Mouse (Mus musculus) frontal cortex, postnatal 25 days (tissue): ENCODE data around the gene Ccdc114.
A peak's percentile ranks its signal among the peaks of the same experiment; 100 is the strongest.
"Not testable (repeated sequence)": the region's sequence is repeated elsewhere in the genome, so short reads cannot be mapped to it uniquely, and the experiment has no call there.

Source experiments
- DNase-seq, 2 experiments: peaks; one replicate each; pipeline ENCODE4 v3.0.0; 2022; ENCODE audit warnings: low spot score in 2 of 2

The Ccdc114 gene

DNA sequence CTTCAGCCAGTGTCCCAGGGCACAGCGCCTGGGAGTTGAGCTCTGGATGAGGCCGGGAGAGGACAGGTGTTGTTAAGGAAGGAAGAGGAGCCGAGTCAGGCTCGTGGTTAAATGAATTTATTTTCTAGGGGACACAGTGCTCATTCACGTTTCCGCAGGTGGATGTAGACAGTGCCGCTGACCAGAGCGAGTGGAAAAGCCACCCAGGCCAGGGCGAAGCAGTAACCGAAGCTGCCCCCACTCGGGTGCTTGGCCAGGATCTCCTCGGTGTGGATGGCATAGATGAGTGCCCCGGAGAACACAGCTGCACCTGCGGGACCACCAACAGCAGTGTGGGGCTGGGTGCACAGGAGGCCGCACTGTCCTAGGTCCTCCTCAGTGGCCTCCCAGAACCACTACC lies 5.9 kb upstream of the Ccdc114 start:
- no peak for DNase-seq

DNA sequence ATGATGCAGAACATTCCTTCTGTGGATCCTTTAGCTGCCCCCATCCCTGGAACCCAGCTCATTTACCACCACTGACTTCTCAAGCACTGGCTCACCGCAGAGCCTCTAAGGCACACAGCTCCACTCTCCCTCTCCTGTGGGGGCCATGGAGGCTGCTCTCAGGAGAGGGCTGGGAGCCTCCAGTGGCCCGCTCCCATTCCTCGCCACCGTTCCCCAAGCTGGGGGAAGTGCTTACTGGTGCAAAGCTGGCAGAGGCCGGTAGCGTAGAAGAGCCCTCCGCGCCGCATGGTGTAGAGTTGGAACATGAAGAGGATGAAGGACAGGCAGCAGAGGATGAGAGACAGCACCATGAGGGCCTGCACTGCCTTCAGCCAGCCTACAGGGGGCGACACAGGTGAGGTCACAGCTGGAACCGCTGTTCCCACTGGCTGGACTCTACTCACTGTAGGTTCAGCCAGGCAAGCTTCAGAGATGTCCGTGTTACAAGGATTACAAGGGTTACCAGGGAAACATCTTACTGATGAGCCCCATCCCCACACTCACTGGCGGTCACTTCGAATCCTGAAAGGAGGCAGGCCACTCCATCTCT lies 4.7 kb upstream of the Ccdc114 start:
- no peak for DNase-seq

DNA sequence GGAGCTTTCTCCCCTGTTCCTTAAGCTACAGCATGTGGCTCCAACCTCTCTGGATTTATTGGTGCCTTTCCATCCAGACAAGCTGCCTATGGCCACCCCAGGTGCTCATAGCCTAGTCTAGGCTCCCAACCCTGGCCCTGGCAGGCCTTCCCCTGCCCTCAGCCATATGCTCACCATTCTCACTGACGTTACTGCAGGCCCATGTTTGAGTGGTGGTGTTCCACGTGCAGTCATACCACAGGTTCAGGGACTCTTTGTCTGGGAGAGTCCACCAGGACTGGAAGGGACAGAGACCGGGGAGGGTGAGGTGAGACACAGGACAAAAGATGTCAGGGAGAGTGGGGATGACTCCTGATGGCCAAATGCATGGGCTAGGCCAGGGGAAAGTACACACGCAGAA lies 4.1 kb upstream of the Ccdc114 start:
- no peak for DNase-seq

DNA sequence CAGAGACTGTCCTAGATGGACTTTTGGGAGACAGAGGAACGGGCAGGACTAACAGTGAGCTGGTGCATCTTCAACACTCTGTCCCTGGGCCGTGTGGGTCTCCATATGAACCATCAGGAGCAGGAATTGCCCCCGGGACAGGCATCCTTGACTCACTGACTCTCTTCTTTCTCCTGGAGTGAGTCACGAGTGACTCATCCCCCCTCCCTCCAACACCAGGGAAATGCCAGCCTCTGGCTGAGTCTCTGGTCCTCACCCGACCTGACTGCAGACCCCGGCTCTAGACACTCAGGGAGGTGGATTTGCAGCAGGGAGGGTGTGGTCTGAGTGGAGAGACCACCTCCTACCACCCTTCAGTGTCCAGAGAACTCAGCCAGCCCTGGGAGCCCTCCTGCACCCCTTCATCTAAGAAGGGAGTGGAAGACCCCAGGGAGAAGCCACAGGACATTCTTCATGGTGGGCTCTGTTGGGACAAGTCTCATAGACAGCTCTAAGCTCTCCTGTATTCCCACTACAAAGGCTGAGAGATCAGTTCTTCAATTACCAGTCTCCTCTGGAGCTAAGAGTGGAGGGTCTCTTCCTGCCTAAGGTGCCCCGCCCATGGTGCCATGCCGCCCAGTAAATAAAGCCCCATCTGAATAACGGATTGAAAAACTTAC lies 3.2 kb upstream of the Ccdc114 start:
- DNase-seq = no peak

DNA sequence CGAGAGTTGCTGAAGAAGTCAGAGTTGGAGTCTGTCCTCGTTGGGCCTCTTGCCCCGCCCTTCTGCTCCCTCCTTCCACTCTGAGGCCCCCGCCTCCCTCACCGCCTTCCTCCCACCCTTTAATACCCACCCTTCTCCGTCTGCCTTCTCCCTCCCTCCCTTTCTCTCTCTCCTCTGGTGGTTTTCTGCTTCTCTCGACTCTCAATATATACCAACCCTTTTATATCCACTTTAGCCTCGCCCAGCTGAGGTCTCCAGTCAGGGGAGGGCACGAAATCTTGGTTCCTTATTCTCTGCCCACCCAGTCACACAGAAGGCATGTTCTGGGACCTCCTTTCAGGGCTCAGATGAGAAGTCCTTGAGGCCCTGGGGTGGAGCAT lies 2.6 kb upstream of the Ccdc114 start, which contains the start of gene Emp3:
TSS of gene Emp3 (minus strand) at position 163 of the 380 bp plus-strand sequence.
- no peak for DNase-seq

DNA sequence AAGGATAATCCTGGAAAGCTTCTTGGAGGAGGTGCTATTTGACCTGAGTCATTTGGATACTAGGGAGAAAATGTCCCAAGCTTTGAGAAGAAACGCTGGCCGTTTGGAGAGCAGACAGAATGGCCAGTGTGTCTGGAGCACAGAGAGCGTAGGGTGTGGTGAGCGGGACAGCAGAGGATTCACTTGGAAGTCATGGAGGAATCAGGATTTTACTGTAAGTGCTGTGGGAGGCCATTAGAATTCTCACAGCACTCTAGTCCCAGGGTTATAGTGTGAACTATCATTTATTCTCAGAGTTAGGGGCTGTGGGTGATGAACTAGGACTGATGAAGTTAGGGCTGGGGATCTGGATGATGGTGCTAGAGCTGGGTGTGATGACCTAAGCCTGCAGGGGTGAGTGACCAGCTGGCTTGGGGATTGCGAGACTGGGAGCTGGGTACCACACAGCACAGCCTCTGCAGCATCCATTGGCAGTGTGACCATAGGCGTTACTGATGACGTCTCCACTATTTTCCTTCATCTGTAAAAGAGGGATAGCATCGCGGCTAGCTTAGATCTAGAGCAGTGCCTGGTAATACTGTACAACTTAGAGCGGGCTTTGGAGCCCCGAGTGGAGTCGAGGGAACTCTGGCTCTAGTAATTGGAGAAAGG lies 1.8 kb upstream of the Ccdc114 start:
- no peak for DNase-seq

DNA sequence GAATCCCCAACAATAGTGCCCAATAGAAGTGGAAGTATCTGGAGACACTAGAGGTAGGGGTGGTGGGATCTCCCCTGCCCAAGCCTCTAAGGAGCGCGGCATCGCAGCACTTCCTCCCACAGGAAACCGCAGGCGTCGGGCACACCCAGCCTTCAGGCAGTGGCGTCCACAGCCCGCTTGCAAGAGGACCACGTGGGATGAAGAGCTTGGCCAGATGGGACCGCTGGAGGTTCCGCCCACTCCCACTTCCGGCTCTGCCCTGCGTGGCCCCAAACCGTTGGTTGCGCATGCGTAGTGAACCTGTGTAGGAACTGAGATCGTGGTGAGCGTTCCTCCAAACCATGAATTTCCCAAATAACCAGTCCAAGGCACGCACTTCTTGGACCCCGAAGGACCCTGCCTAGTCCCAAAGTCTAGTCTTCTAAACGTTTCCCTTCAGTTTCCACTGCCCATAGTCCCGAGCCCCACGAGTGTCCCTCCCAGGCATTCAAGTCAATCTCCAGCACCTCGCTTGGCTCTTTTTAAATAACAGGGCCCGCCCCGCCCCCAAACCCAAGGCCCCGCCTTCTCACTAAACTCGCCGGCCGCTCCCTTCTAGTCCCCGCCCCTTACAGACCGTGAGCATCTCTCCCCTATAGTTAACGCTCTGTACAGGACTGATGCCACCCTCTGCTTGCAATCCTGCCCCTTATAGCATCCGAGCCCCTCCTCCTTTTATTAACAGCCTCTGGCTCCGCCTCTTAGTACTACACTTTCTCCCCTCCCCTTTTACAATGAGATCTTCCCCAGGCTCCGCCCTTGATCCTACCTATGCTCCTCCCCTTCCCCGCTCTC lies 727 bp upstream of the Ccdc114 start:
- peak; percentile 84 to 87 for DNase-seq

DNA sequence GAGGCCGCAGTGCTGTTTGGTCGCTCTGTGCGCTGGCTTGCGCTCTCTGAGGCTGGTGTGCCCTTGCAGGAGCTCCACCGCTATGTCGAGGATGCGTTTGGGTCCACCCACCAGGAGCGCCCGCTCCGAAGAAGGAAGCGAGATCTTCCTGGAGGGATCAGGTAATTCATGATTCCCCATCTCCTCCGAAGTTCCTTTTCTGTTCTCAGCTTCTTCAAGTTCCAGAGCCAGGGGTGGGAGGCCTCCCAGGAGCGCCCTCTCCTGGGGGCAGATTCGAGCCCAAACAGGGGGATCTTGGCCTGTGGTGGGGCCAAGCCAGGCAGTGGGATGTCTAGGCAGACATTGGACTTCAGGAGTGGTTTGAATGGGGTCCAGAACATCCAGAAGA lies 551 bp downstream of the Ccdc114 start:
- DNase-seq = no peak

DNA sequence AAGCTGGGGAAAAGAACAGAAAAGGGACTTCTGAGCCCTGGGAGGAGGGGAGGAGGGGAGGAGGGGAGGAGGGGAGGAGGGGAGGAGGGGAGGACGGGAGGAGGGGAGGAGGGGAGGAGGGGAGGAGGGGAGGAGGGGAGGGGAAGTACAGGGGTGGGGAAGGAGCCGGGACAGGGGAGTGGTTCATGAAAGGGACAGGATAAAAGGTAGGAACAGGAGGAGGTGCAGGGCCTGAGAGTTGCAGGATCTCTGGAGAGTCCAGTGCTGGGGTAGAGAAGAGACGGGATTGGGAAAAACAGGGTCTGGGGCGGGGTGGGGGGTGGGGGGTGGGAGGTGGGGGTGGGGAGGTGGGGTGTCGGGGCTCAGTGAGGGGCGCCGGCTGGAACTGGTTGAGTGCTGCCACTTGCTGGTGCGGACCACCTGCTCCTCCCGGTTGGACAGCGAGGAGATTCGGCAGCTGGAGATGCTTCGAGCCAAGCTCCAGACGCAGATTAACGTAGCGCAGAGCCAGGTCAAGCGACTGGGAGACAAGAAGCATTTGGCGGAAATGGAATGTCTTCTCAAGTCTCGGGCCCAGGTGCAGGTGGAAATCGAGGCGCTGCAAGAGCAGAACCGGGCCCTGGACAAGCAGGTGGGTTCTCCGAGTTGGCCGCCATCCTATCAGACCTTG lies 4.9 kb downstream of the Ccdc114 start:
- no peak for DNase-seq

DNA sequence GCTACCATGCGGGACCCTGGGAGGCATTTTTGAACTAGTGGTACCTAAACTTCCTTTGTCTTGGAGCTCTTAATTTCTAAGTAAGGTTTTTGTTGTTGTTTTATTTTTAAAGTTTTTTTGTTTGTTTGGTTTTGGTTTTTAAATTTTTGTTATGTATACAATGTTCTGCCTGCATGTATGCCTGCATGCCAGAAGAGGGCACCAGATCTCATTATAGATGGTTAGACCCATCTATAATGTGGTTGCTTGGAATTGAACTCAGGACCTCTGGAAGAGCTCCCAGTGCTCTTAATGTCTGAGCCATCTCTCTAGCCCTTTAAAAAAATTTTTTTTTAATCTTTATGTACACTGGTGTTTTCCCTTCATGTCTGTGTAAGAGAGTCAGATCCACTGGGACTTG lies 5.8 kb downstream of the Ccdc114 start:
- no peak for DNase-seq

DNA sequence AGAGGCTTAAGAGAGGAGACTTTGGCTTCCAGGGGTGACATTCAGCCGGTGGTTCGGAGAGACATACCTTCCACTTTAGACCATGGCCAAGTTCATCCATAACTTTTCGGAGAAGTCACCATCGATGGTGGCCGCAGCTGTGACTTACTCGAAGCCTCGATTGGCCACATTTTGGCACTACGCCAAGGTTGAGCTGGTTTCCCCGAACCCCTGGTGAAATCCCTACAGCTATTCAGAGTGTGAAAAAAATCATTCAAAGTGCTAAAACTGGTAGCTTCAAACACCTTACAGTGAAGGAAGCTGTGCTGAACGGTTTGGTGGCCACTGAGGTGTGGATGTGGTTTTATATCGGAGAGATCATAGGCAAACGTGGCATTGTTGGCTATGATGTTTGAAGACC lies 9.9 kb downstream of the Ccdc114 start:
- not testable (repeated sequence) for DNase-seq

DNA sequence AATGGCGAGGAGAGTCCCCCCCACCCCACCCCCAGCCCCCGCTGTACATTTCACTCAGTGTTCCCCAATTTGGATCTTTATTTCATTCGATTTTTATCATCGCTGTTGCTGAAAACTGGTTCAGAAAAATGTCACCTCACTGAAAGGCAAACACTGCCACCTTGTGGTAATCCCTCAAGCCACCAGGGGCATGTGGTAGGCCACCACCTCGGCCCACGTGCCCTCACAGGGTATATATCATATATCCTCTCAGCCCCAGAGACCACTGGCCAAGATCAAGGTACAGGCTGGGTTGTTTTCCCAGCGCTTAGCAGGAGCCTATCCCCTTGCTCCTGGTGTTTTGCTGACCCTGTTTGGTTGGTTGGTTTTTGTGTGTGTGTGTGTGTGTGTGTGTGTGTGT lies 11.2 kb downstream of the Ccdc114 start:
- no peak for DNase-seq

DNA sequence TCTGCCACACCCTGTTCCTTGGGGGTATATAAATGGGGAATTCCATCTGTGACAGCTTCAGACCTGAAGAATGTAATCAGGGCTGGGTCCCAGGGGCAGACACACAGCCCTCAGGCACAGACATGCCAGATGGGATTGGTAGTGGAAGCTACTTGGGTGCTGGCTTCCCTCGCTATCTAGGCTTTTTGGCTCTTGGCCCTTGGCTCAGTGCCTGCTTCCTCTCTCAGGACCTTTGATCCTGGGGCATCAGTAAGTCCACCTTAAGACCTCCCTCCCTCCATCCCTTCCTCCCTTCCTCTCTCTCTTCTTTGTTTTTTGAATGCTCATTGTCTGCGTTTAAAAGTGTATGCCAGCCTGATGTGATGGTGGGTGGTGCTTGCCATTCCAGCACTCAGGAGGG lies 16.0 kb downstream of the Ccdc114 start:
- DNase-seq = no peak

DNA sequence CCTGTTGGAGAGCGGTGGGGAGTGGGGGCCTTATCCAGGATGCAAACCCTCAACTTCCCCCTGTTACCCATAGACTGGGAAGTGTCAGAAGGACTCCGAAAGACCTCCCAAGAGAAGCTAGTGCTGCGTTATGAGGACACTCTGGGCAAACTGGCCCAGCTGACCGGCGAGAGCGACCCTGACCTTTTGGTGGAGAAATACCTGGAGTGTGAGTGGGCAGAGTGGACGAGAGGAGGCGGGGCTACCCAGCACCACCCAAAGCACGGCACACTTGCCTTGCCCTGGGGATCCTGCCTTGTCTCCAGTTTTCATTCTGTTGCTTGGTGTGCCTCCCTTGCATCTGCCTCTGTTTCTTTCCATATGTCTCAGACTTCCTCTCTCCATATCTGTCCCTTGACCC lies 18.1 kb downstream of the Ccdc114 start:
- DNase-seq = no peak

DNA sequence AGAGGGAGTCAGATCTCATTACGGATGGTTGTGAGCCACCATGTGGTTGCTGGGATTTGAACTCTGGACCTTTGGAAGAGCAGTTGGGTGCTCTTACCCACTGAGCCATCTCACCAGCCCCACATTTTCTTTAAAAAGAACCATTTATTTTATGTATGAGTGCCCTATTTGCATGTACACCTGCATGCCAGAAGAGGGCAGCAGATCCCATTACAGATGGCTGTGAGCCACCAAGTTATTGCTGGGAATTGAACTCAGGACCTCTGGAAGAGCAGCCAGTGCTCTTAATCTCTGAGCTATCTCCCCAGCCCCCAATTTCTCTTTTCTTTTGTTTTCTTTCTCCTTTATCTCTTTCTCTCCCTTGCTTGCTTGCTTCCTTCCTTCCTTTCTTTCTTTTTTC lies 19.4 kb downstream of the Ccdc114 start:
- DNase-seq = not testable (repeated sequence)

DNA sequence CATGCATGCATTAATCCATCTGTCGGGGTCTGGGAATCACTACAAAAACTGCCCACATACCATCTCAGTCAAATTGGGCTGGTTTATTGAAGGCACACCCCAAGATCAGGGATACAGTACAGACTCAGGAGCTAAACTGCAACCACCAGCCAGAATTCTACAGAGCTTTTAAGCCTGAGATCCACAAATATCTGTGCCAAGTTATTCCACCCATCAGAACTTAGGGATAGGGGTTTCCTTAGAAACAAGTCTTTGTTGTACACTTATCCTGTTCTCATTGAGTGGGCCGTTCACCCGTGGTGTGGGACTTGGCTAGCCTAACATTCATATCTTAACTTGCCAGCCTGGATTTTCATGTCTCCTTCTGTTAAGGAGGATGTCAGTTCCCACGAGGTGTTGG lies 25.2 kb downstream of the Ccdc114 start:
- DNase-seq = no peak

DNA sequence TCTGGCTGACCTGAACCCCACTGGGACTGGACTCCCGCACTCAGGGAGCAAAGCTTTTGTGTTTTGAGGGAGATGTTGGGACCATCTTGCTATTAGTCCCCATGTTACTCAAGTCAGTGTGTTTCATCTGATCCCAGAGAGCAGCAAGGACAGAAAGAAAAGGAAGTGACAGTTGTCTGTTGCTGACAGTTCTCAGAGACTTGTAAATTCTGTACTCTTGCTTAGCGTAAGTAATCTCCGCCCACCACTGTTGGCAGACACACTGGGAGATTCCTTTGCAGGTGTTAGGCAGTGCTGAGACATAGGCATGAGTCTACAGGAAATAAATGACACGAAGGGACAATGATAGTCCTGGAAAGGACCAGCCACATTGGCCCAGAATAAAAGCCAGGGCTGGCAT lies 32.7 kb downstream of the Ccdc114 start:
- no peak for DNase-seq

DNA sequence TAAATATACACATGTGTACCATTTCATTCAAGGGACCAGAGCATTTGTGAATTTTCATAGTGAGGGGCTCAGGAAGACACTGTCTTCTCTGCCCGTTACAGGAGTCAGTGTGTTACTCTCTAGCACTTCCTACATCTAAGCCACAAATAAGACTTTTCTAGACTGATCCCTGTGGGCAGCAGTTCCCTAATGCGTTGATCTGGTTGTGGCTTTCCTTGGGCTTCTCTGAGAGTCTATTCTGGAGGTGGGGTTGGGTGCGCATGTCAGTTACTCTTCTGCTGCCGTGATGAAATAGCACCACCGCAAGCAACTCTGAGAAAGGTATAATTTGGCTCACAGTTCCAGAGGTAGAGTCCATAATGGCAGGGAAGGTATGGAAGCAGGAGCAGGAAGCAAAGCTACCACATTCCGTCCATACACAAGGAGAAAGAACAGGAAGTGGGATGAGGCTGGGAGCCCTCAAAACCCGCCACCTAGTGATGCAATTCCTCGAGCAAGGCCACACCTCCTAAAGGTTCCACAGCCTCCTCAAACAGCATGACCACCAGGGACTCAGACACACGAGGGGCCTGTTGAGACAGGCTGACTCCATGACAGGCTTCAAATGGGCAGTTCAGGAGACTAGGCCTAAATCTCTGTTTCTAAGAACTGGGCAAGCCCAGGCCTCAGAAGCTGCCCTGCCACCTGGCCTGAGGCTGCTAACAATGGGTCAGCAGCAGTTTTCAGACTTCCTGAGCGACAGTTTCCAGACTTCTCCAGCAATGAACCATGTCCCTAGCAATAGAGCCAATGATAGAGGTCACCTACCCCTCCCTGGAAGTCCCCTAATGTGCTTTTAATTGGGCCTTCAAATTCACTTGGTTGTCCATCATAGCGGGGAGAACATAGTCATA lies 48.2 kb downstream of the Ccdc114 start:
- no peak for DNase-seq

DNA sequence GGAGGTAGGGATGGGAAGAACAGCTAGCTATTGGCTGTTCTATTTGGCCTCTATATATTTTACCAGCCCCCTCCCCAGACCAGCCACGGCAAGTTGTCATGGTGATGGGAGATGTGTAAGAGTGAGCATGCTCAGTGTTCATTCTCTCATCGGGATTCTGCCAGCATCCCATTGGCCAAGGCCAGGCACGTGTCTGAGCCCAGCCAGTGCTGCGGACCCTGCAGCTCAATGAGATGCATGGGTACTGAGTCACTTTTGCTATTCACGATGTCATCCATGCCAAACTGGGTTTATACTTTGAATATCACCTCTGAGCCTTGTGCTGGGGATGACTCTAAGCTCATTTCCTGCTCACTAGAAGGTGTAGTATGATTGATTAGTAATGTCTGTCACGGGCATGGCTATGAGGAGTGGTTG lies 49.4 kb downstream of the Ccdc114 start:
- no peak for DNase-seq

DNA sequence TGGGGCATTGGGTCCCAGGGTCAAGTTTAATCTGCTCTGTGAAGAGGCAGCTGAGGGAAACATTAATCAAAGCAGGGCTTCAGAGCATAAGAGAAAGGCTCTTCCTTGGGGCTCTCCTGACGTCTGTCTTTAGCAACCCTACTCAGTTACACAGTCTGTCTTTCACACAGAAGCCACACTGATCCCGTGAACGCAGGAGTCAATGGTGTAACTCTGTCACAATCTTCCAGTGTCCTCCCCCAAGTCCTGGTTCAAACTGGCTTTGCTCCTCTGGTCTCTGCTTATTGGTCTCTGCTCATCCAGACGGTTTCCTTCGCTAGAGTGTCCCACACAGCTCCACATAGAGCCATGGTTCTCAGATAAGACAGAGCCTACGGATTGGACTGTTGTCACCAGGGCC lies 50.2 kb downstream of the Ccdc114 start:
- DNase-seq = no peak

DNA sequence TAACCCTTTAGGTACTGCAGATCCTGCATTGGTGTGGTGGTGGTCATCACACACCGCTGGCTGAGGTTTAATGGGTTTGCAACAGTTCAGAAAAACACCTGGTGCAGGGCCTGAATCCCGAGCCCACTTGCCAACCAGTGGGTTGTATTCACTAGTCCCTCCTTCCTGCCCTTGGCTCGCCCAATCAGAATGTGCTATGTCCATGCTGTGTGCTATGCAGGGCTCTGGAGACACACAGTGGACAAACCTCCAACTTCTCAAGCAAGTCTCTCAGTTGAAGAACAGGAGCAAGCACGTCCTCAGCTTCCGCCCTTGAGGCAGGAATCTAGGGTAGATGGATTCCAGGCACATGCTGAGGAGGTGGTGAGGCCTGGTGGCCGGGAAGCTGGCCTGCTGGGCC lies 50.6 kb downstream of the Ccdc114 start:
- DNase-seq = no peak
